Mouse (Mus musculus) activated CD4-positive, CD25-positive, alpha-beta regulatory T cell, adult 4 months (primary cell): ENCODE measurements around the gene Pla2g2e. TPM values are rescaled to one million over a fixed set of nuclear protein-coding genes. Genes with fewer than 3 reads are reported as not detected.
"Not testable (repeated sequence)": the region's sequence is repeated elsewhere in the genome, so short reads cannot be mapped to it uniquely, and the experiment has no call there.

Experiments
- ATAC-seq: one replicate; pipeline ENCODE4 v1.8.0; 2017
- polyA plus RNA-seq, 2 experiments: library from polyadenylated mRNA; unstranded; fragments of 100-300 nt; shearing (Covaris generic); gene quantifications; one replicate each; pipeline ENCODE4 v1.2.1; 2017

Gene Pla2g2e
- polyA plus RNA-seq, 2 experiments from 2014 or later, result not detected

DNA sequence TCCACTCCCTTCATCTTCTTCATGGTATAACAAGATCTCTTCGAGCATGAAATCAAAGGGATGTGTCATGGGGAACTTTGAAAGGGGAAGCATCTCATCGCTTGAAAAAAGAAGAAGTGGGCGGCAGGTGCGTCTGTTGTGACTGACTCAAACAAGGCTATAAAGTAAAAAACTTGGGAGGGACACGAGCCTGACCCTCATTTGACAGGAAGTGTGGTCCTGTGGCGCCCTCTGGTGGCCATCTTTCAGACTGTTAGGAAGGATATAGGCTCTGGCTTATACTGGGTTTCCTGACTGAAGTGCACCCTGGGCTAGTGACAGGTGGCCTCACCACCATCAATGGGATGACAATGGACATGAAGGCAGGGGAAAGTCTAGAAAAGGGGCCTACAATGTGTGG, 6.5 kb downstream of the Pla2g2e start:
- peak; percentile 46 for ATAC-seq

DNA sequence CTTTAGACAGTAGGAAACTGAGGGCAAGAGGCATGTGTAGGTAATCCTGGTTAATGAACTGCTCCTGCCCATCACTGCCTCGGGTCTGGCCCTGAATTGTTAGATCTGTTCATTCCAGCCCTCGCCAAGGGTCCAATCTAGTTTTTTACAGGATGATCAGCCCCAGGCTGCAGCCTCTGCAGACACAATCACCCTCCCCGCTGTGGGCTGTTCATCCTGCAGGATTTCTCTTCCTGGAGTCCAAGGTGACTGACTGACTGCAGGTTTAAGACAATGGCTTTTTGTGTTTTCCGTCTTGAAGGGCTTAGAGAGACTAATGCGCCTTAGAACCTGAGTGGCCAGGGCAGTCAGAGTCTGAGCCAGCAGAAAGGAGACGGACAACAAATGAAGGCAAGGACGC, 11.4 kb downstream of the Pla2g2e start:
- ATAC-seq, result no peak

DNA sequence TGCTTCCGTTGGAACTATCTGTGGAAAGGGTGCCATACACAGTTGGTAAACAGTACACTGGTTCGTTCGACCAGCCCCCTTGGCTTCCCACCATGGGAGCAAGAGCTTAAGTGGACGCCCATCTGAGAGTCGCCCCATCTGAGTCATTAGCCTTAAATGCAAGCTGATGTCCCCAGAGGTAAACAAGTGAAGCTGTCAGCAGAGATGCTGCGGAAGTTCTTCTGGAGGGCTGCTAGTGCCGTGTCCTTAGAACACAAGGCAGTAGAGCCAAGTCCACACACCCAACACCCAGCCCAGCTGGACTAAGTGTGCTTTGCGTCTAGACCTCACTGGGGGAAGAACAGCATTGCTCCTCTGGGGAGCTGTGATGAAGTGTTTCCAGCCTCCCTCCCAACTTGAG, 11.9 kb downstream of the Pla2g2e start:
- no peak for ATAC-seq

DNA sequence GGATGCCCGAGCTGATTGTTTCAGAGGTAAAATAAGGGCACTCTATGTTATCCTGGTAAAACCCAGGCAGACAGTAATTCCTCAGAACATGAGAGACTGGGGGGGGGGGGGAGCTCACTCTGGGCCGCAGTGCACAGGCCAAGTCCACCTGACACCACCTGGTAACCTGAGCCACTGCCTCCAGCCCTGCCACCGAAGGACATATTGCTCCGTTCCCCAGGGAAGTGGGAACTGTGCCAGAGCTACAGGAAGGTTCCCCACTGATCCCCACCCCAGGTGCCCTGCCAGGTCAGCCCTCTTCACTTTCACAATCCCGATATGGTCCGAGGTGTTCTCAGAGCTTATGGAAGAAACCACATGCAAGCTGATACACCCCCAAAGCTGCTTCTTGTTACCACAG, 14.9 kb downstream of the Pla2g2e start:
- no peak for ATAC-seq

GRCm38 (mm10) chr4:138893789-138894188, 16.0 kb downstream of the Pla2g2e start:
- ATAC-seq, result not testable (repeated sequence)

DNA sequence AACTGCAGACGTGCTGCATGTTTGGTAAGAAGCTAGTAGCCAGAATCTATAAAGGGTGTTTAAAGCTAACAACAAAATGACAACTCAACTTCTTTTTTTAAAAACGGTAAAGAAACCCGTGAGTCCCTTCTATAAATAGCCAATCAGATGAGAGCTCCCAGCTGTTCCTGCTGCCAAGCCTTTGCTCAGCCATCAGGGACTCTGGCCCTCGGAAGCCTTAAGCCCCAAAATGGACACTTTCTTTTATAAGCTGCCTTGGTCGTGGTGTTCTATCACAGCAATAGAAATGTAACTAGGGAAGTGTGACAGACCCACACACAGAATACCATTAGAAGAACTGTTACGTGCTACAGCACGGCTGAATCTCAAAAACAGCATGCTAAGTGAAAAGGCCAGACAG, 21.6 kb downstream of the Pla2g2e start:
- ATAC-seq, result no peak

DNA sequence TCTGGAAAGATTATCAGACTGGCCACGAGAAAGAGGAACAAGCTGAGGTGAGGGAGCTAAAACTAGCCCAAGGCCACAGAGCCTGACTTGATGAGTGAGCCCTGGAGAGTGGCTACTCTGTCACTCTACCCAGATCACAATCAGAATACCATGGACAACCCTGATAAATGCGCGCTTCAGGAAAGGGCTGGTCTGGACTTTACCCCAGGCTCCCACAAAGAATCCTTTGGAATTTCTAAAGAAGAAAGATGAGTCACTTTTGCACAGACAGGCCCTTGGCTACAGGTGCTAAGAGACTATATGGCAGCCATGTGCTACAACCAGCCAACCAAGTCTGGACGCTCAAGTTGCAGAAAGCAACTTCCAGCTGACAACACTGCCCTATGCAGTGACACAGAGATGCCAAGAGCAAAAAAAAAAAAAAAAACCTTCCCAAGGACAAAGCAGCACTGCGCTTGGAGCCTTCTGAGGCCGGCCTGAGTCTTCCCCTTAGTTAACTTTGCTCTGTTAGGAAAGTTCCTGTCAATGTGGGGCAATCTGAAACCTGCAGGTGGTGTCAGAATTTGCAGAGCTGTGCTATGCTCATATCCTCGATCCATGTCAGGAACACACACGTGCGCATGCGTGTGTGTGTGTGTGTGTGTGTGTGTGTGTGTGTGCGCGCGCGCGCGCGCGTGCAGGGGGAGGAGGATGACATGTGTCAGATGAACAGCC, 28.0 kb downstream of the Pla2g2e start:
- no peak for ATAC-seq

- ATAC-seq, result no peak
Measured at GRCm38 (mm10) chr4:138913141-138913787, 35.5 kb downstream of the Pla2g2e start.

- peak; percentile 95 for ATAC-seq
Measured at GRCm38 (mm10) chr4:138913797-138914196, 36.1 kb downstream of the Pla2g2e start, which contains the start of gene Otud3. Gene Otud3, minus strand, starts transcription at chr4:138913945.

DNA sequence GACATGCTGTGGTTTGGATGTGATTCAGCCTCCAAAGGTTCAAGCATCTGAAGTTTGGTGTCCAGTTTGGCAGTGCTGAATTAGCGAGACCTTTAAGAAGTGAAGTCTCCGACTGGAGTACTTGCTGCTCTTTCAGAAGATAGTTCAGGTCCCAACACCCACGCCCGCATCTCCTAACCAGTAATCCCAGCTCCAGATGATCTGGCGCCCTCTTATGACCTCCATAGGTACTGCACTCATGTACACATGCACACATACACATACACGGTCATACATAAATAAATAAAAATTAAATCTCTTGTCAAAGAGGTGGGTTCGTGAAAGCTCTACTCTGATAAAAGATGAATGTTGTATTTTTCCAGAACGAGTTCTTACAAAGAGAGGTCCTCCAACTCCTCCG, 39.5 kb downstream of the Pla2g2e start:
- ATAC-seq, result no peak

DNA sequence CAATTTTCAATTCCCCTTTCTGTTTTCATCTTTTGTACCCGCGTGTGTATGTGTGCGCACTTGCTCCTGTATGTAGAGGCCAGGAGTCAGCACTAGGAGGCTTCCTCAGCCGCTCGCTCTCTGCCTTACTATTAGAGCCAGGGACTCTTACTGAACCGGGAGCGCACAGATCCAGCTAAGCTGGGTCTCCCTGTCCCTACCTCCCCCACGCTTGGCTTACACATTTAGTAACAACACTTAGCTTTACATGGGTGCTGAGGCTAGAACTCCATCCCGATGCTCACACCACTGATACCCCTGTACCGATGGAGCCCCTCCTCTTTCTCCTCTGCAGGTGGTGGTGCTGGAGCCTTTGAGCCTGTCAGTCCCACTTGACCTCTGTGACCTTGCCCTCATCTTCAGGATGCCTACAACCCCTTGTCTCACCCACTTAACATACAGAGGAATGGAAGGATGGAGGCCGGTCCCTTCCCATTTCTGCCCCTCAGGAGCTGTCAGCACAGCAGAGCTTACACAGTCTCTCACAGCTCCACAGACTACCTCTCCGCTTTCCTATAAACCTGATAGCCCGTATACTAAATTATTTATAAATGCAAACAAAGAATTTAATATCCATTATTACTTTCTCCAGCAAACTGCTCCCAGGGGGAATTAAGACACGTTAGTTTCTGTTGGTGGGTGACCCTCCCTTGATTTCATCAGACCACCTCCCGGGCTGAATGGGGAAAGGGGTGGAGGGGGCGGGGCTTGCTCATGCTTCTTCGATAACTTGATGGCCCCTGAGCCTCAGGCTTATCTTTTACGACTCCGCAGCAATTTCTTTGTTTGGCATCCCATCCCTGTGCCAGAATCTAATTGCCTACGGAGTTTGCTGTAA, 43.8 kb downstream of the Pla2g2e start:
- no peak for ATAC-seq

DNA sequence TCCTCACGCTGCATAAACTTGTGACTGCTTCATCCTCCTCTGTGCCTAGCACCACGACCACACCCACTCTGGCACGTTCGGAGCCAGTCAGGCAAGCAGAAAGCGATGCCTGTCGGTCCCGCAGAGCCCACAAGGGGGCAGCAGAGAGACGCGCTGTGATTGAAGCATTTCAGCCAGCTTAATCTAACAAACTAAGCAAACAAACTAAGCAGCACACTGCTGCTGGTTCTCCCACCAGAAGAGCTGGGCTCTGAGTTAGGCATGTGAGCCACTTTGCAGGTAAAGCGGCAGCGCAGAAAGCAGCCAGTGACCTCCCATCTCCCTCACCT, 44.4 kb downstream of the Pla2g2e start:
- ATAC-seq, result peak; percentile 91

- ATAC-seq, result no peak
Measured at GRCm38 (mm10) chr4:138925561-138925960, 47.8 kb downstream of the Pla2g2e start.

Other genes starting within 250 kb of the Pla2g2e start
- gene Vwa5b1, start 242.1 kb upstream of the Pla2g2e start, polyA plus RNA-seq, result not detected
- gene Pla2g2c, start 153.2 kb upstream of the Pla2g2e start, polyA plus RNA-seq, result not detected
- not detected for gene Ubxn10, start 140.8 kb upstream of the Pla2g2e start, polyA plus RNA-seq
- gene Pla2g2f, start 120.3 kb upstream of the Pla2g2e start, polyA plus RNA-seq, result not detected
- 1 to 10 TPM in 1 of 2 experiments, not detected in 1; 1.5 TPM for gene Pla2g2d, start 102.2 kb upstream of the Pla2g2e start, polyA plus RNA-seq
- not detected for gene Pla2g5, start 14.5 kb upstream of the Pla2g2e start, polyA plus RNA-seq
- gene Gm13030, start 4.0 kb upstream of the Pla2g2e start, polyA plus RNA-seq, result not detected
- under 1 TPM in 1 of 2 experiments, not detected in 1; 0.66 TPM for gene Otud3, start 36.0 kb downstream of the Pla2g2e start, polyA plus RNA-seq
- not detected for gene Rnf186, start 89.2 kb downstream of the Pla2g2e start, polyA plus RNA-seq
- gene Tmco4, start 94.9 kb downstream of the Pla2g2e start, polyA plus RNA-seq, result 10 to 100 TPM; 19.1 to 32.4 TPM
- not detected for gene Htr6, start 197.6 kb downstream of the Pla2g2e start, polyA plus RNA-seq
- under 1 TPM in 1 of 2 experiments, not detected in 1; 0.27 TPM for gene Nbl1, start 215.1 kb downstream of the Pla2g2e start, polyA plus RNA-seq